Mouse (Mus musculus): Measurements from ENCODE around the gene Morn3.

Gene Morn3

DNA sequence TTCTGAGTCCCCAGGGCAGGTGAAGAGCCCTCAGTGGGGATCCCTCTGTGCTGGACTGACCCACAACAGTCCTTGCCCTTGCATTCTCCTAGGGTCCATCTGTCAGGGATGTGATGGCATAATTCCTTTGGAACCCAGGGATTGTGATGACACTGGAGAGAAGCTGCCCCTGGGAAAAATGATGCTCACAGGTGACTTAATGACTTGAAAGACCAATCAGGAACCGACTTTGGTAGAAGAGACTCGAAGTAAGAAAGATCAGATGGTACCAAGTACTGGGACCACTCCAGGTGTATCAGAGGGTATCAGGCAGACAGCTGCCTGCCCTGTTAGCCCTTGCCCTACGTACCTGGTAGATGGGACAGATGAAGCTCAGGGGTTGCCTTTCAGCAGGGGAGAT, at the start of gene Morn3:
Gene Morn3, minus strand, starts transcription at position 101 of the 400 bp plus-strand sequence.
- no peaks in the 10 kb centered on the region for H3K36me3 ChIP-seq (ENCODE audit: control insufficient read depth, insufficient read depth, low read length, poor library complexity, severe bottlenecking)
- DNase-seq (ENCODE audit: low read depth, low spot score): no peak
- no peaks in the 10 kb centered on the region for H3K27me3 ChIP-seq (ENCODE audit: control insufficient read depth, insufficient read depth, low read length, poor library complexity, severe bottlenecking)

DNA sequence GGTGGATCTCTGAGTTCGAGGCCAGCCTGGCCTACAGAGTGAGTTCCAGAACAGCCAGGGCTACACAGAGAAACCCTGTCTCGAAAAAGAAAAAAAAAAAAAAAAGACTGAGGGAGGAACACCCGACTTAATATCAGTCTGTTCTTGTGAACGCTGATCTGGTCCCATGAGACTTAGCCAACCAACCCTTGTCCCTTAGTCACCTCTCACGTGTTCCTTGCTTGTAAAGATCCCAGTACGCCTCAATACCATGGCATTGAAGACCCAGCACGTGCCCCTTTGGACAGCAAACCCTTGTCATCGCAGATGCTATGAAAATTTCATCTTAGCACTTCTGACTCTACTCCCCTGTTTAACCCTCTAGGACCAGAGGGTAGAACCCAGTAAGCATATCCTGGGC, 49.5 kb upstream of the Morn3 start:
- Histone ChIP-seq H3K27me3 (ENCODE audit: control insufficient read depth, insufficient read depth, low read length, poor library complexity, severe bottlenecking) (no peaks in the 10 kb centered on the region), H3K36me3 (ENCODE audit: control insufficient read depth, insufficient read depth, low read length, poor library complexity, severe bottlenecking) (no peaks in the 10 kb centered on the region)
- no peak for DNase-seq (ENCODE audit: low read depth, low spot score)

GRCm38 (mm10) chr5:123094238-123094991, 47.6 kb upstream of the Morn3 start:
- DNase-seq (ENCODE audit: low read depth, low spot score): no peak
- no peaks in the 10 kb centered on the region for H3K27me3 ChIP-seq (ENCODE audit: control insufficient read depth, insufficient read depth, low read length, poor library complexity, severe bottlenecking)
- H3K36me3 ChIP-seq (ENCODE audit: control insufficient read depth, insufficient read depth, low read length, poor library complexity, severe bottlenecking): no peaks in the 10 kb centered on the region

GRCm38 (mm10) chr5:123093077-123093633, 46.3 kb upstream of the Morn3 start:
- no peak for DNase-seq (ENCODE audit: low read depth, low spot score)
- H3K27me3 ChIP-seq (ENCODE audit: control insufficient read depth, insufficient read depth, low read length, poor library complexity, severe bottlenecking): no peaks in the 10 kb centered on the region
- no peaks in the 10 kb centered on the region for H3K36me3 ChIP-seq (ENCODE audit: control insufficient read depth, insufficient read depth, low read length, poor library complexity, severe bottlenecking)

GRCm38 (mm10) chr5:123090560-123091306, 43.9 kb upstream of the Morn3 start:
- no peak for DNase-seq (ENCODE audit: low read depth, low spot score)
- no peaks in the 10 kb centered on the region for H3K27me3 ChIP-seq (ENCODE audit: control insufficient read depth, insufficient read depth, low read length, poor library complexity, severe bottlenecking)
- no peaks in the 10 kb centered on the region for H3K36me3 ChIP-seq (ENCODE audit: control insufficient read depth, insufficient read depth, low read length, poor library complexity, severe bottlenecking)

DNA sequence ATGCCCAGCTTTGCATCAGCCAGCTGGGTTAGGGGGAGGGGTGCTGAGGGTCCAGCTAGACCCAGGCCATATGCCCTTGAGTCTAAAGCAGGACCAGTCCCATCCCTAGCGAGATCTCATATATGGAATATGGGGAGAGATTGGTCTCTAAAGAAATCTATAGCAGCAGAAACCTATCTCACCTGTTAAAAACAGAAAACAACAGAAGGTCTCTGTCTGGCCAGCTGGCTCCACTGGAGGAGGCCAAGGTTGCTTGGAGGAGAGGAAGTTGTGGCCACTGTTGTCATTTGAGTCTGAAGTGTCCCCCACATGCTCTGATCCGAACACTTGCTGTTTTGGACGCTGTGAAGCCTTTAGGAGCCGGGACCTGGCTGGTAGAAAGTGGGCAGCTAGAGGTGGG, 42.0 kb upstream of the Morn3 start:
- no peak for DNase-seq (ENCODE audit: low read depth, low spot score)
- Histone ChIP-seq H3K27me3 (ENCODE audit: control insufficient read depth, insufficient read depth, low read length, poor library complexity, severe bottlenecking) (no peaks in the 10 kb centered on the region), H3K36me3 (ENCODE audit: control insufficient read depth, insufficient read depth, low read length, poor library complexity, severe bottlenecking) (no peaks in the 10 kb centered on the region)

DNA sequence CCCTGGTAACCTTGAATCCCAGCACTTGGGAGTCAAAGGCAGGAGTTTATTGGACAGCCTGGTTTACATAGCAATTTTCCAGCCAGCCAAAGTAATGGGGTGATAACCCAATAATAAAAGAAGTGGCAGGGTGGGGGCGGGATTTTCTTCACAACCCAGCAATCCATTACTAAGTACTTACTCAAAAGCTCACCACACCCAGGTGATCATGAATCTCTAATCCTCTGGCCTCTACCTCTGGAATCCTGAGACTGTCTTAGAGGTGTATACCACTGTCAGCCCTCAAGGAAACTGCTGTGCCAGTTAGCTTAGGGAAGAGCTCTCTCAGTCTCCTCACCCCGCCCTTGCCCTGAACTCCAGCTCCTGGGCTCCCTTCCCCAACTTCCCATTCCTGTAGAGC, 39.7 kb upstream of the Morn3 start:
- Histone ChIP-seq H3K27me3 (ENCODE audit: control insufficient read depth, insufficient read depth, low read length, poor library complexity, severe bottlenecking) (no peaks in the 10 kb centered on the region), H3K36me3 (ENCODE audit: control insufficient read depth, insufficient read depth, low read length, poor library complexity, severe bottlenecking) (no peaks in the 10 kb centered on the region)
- no peak for DNase-seq (ENCODE audit: low read depth, low spot score)

DNA sequence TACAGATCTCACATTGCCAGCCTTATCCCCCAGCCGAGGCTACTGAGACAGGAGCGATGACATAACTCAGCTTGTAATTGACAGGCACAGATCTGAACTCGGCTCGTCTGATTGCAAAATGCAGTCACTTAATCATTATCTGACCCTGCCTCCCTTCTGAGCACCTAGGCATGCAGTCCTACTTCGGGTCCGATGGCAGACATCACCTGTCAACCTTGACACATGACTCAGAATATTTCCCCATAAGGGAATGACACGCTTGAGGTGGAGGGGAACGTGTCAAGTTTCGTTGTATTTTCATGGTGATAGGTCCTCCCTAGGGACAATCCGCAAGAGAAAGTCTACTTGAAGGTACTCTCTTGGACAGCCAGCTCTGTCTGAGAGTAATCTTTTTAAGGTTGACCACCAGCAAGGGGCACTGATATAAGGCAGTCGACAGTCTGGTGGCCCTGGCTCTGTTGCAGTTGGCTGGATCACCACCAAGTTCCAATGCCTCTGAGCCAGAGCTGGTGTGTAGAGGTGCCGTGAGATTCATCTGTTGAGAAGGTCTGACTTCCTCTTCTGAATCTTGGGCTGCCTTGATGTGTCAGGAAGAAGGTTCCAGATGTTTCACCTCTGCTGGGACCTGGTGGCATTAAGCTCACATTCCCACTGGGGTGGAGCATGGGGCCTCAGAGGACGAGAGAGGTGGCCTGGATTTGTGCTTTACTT, 36.7 kb upstream of the Morn3 start:
- DNase-seq (ENCODE audit: low read depth, low spot score): peak; percentile 49
- Histone ChIP-seq H3K36me3 (ENCODE audit: control insufficient read depth, insufficient read depth, low read length, poor library complexity, severe bottlenecking) (no peaks in the 10 kb centered on the region), H3K27me3 (ENCODE audit: control insufficient read depth, insufficient read depth, low read length, poor library complexity, severe bottlenecking) (no peaks in the 10 kb centered on the region)

GRCm38 (mm10) chr5:123080510-123080909, 33.7 kb upstream of the Morn3 start:
- H3K36me3 ChIP-seq (ENCODE audit: control insufficient read depth, insufficient read depth, low read length, poor library complexity, severe bottlenecking): no peaks in the 10 kb centered on the region
- no peak for DNase-seq (ENCODE audit: low read depth, low spot score)
- no peaks in the 10 kb centered on the region for H3K27me3 ChIP-seq (ENCODE audit: control insufficient read depth, insufficient read depth, low read length, poor library complexity, severe bottlenecking)

- H3K27me3 ChIP-seq (ENCODE audit: control insufficient read depth, insufficient read depth, low read length, poor library complexity, severe bottlenecking): no peaks in the 10 kb centered on the region
- H3K36me3 ChIP-seq (ENCODE audit: control insufficient read depth, insufficient read depth, low read length, poor library complexity, severe bottlenecking): no peaks in the 10 kb centered on the region
- peak; percentile 48 for DNase-seq (ENCODE audit: low read depth, low spot score)
Measured at GRCm38 (mm10) chr5:123080041-123080440, 33.2 kb upstream of the Morn3 start.

DNA sequence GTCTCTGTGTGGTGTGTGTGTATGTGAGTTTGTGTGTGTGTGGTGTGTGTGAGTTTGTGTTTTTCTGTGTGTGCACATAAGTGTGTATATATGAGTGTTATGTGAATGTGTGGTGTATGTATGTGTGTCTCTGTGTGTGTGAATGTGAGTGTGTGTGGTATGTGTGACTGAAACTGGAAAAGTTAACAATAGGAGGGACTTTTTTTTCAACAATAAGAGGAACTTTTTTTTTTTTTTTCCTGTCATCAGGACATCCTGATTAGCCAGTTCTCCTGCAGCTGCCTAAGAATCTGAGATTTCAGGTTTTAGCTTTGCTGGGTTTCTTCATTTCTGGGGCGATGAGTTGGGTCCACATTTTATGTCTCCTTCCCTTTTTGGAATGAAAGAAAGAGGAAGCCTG, 32.8 kb upstream of the Morn3 start:
- H3K27me3 ChIP-seq (ENCODE audit: control insufficient read depth, insufficient read depth, low read length, poor library complexity, severe bottlenecking): no peaks in the 10 kb centered on the region
- DNase-seq (ENCODE audit: low read depth, low spot score): no peak
- H3K36me3 ChIP-seq (ENCODE audit: control insufficient read depth, insufficient read depth, low read length, poor library complexity, severe bottlenecking): no peaks in the 10 kb centered on the region

GRCm38 (mm10) chr5:123076419-123077281, 29.8 kb upstream of the Morn3 start:
- H3K36me3 ChIP-seq (ENCODE audit: control insufficient read depth, insufficient read depth, low read length, poor library complexity, severe bottlenecking): no peaks in the 10 kb centered on the region
- peak; percentile 39 for DNase-seq (ENCODE audit: low read depth, low spot score)

GRCm38 (mm10) chr5:123075576-123076418, 29.0 kb upstream of the Morn3 start:
- Histone ChIP-seq H3K36me3 (ENCODE audit: control insufficient read depth, insufficient read depth, low read length, poor library complexity, severe bottlenecking) (no peaks in the 10 kb centered on the region), H3K27me3 (ENCODE audit: control insufficient read depth, insufficient read depth, low read length, poor library complexity, severe bottlenecking) (no peaks in the 10 kb centered on the region)
- DNase-seq (ENCODE audit: low read depth, low spot score): peak; percentile 96

More at GRCm38 (mm10) chr5:123076419-123077281, 29.8 kb upstream of the Morn3 start:
- no peaks in the 10 kb centered on the region for H3K27me3 ChIP-seq (ENCODE audit: control insufficient read depth, insufficient read depth, low read length, poor library complexity, severe bottlenecking)
